Mouse (Mus musculus): ENCODE measurements around the gene 4933425L06Rik. TPM values are rescaled to one million over a fixed set of nuclear protein-coding genes. Genes with fewer than 3 reads are reported as not detected.

The 4933425L06Rik gene
- polyA plus RNA-seq (2016; fragmentation: Nextera tagmentation; extraction: Ambion mirVana) = not detected in 2 replicates

DNA sequence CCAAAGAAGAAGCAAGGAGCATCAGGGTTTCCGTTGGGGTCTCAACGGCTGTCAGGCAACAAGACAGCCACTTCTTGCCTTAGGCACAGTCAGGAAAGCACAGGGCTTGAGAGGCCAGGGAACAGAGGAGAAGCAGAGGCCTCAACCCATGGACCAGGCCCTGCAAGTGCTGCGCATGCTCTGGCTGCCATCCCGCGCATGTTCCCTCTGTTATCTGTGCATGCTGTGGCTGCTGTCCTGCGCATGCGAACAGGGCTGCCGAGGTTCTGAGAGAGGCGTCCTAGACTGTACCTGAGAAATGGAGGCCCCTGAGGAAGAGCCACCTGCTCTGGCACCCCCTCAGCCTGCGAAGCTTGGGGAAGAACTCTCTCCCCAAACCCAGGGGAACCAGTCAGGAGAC, at the start of gene 4933425L06Rik:
TSS of gene 4933425L06Rik (plus strand) at position 261 of the 400 bp plus-strand sequence.
- 68% methylated on average over 10 of the region's 10 CpGs for WGBS (ENCODE audit: insufficient replicate concordance)
- no peak within 1 kb of the TSS for H3K4me2 ChIP-seq

DNA sequence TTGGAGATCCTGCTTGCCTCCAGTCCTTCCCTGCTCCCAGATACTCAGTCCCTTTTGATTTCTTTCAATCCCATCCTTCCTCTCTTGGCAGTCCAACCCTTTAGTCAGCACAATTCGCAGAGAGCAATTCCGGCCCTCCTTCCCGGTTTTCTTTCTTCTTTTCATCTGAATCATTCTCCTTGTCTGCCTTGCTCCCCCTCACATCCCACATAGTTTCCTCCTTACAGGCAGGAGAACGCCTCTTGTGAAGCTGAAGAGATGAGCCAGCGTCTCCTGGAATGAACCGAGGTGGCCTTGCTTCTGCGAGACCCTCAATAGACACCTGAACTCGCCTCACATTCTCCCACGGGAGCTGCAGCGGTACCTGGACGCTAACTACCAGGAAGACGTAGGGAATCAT, 44.1 kb upstream of the 4933425L06Rik start:
- Histone ChIP-seq H3K9ac (no peak overlapping the region), H3K4me3 (no peak overlapping the region), H3K27ac (no peak overlapping the region), H3K9me3 (replicated peaks) (no peaks in the 10 kb centered on the region), H3K27me3 (replicated peaks) (no peaks in the 10 kb centered on the region), H3K4me1 (no peaks in the 10 kb centered on the region), H3K36me3 (no peaks in the 10 kb centered on the region), H3K4me2 (no peak overlapping the region)
- WGBS (ENCODE audit: insufficient replicate concordance) = 81% methylated on average over 12 of the region's 12 CpGs
- no peak for ATAC-seq

More for the DNA sequence above, at the start of gene 4933425L06Rik:
- no peak for ATAC-seq
- Histone ChIP-seq H3K36me3 (no peaks in the 10 kb centered on the region), H3K9ac (no peak within 1 kb of the TSS), H3K4me3 (no peak within 1 kb of the TSS), H3K4me1 (no peaks in the 10 kb centered on the region), H3K27ac (no peak within 1 kb of the TSS), H3K27me3 (replicated peaks) (no peaks in the 10 kb centered on the region), H3K9me3 (replicated peaks) (no peaks in the 10 kb centered on the region)

DNA sequence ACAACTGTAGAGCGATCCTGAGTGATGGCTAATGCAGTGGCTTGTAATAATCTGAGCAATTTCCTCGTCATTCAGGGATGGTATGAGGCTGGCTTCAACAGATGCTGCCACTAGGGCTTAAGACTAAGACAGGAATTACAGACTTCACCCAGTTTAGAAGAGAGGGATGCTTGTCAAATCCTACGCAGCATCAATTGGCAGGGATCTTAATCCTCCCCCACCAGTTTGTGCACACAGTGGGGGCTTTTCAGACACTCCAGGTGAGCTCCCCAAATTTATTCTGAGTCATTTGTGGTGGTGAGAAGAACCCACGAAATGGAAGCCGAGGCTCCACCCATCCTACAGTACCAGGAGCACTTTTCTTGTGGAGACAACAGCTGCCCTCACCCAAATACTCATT, 43.6 kb upstream of the 4933425L06Rik start:
- Histone ChIP-seq H3K4me1 (no peaks in the 10 kb centered on the region), H3K27me3 (replicated peaks) (no peaks in the 10 kb centered on the region), H3K9me3 (replicated peaks) (no peaks in the 10 kb centered on the region), H3K4me3 (no peak overlapping the region), H3K9ac (no peak overlapping the region), H3K4me2 (no peak overlapping the region), H3K27ac (no peak overlapping the region), H3K36me3 (no peaks in the 10 kb centered on the region)
- no peak for ATAC-seq
- 63% methylated on average over 5 of the region's 5 CpGs for WGBS (ENCODE audit: insufficient replicate concordance)

DNA sequence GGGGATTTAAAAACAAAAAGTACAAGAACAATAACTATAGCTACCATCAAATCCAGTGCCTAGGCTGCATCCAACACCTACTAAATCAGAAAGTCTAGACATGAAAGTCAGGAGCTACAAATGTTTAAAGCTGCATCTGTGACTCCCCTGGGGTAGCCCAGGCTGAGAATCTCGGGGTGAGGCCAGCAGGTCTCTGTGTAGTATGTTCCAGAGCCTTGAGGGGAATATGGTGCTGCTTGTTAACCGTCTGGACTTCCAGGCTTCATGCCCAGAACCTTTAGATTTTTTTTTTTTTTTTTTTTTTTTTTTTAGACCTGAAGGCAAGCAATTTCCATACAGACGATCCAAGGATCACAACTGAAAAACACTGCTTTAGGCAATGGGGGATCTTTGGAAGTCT, 38.0 kb upstream of the 4933425L06Rik start:
- Histone ChIP-seq H3K4me3 (no peak overlapping the region), H3K9ac (no peak overlapping the region), H3K36me3 (no peaks in the 10 kb centered on the region), H3K4me2 (no peak overlapping the region), H3K27ac (no peak overlapping the region), H3K27me3 (replicated peaks) (peaks cover 13% of the 10 kb centered on the region; the same call in 1 of the 2 replicates), H3K9me3 (replicated peaks) (no peaks in the 10 kb centered on the region), H3K4me1 (peaks cover 12% of the 10 kb centered on the region; the same call in 1 of the 2 replicates)
- WGBS (ENCODE audit: insufficient replicate concordance) = 53% methylated on average over 3 of the region's 3 CpGs
- no peak for ATAC-seq

DNA sequence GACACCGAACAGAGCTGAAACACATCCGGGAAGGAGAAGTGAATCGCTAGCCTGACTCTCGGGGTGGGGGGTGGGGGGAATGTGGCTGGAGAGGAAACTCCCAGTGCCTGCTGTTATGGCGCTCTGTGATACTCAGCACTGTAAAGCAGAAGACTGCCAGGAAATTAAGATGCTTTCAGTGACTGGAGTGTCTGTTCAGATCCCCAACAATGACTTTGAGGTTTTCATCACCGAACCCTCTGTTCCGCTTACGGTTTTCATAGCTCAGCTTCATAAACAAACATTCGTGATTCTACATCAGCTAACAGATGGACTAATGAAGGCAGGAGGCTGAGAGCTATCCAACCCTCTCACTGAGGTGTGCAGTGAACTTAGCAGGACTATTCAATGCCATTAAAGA, 34.5 kb upstream of the 4933425L06Rik start:
- H3K4me3 ChIP-seq = 0 out of 2 replicates have a peak overlapping the region, but pooled peaks have one; percentile 5
- 18% methylated on average over 9 of the region's 9 CpGs for WGBS (ENCODE audit: insufficient replicate concordance)
- H3K36me3 ChIP-seq = no peaks in the 10 kb centered on the region
- no peak for ATAC-seq
- peaks cover 19% of the 10 kb centered on the region; the same call in 1 of the 2 replicates for H3K4me1 ChIP-seq
- H3K27me3 ChIP-seq (replicated peaks) = peaks cover 30% of the 10 kb centered on the region
- H3K9me3 ChIP-seq (replicated peaks) = no peaks in the 10 kb centered on the region
- H3K4me2 ChIP-seq = peak overlapping the region; percentile 30
- no peak overlapping the region for H3K9ac ChIP-seq
- H3K27ac ChIP-seq = no peak overlapping the region

DNA sequence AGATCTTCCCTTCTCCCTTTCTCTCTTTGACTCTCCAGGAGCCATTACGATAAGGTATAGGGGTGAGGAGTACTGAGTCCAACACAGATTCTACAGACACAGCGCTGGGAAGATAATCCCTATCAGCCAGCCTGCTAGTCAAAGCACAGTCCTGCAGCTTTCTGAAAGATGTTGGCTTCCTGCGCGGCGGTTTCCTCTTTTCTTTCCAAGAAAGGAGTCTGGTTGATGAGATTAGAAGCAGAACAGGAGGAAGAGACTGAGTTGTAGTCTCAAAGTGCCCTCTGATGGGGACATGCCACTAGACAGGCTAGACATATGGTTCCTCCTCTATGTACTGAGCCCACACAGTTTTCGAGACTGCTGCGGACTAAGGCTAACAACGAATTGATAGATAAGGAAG, 33.3 kb upstream of the 4933425L06Rik start:
- H3K27ac ChIP-seq = no peak overlapping the region
- WGBS (ENCODE audit: insufficient replicate concordance) = 8% methylated on average over 8 of the region's 8 CpGs
- H3K9ac ChIP-seq = no peak overlapping the region
- H3K36me3 ChIP-seq = no peaks in the 10 kb centered on the region
- ATAC-seq = peak; percentile 84
- peaks cover 43% of the 10 kb centered on the region for H3K27me3 ChIP-seq (replicated peaks)
- no peaks in the 10 kb centered on the region for H3K9me3 ChIP-seq (replicated peaks)
- no peak overlapping the region for H3K4me2 ChIP-seq
- peaks cover 21% of the 10 kb centered on the region; the same call in 1 of the 2 replicates for H3K4me1 ChIP-seq
- no peak overlapping the region for H3K4me3 ChIP-seq

DNA sequence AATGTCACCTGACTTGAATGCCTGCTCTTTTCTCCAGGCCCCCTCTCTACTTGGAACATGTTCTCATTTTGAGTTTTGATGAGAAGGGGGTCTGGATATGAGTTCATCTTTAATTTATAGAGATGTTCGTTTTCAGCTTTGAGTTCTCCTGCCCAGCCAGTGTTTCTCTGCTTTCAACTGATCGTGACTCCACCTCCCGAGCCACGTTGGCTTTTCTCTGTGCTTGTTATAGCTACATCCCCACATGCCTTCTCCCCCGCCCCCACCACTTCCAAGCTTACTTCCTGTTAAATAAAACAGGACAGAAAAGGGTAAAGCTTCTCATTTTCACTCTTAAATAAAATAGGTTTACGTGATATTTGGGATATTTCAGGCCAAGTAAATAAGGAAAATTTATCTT, 30.5 kb upstream of the 4933425L06Rik start:
- Histone ChIP-seq H3K27me3 (replicated peaks) (peaks cover 71% of the 10 kb centered on the region), H3K4me1 (peaks cover 30% of the 10 kb centered on the region; the same call in 1 of the 2 replicates), H3K9me3 (replicated peaks) (no peaks in the 10 kb centered on the region), H3K27ac (no peak overlapping the region), H3K4me2 (no peak overlapping the region), H3K36me3 (no peaks in the 10 kb centered on the region), H3K9ac (no peak overlapping the region), H3K4me3 (no peak overlapping the region)
- no peak for ATAC-seq
- 24% methylated on average over 6 of the region's 6 CpGs for WGBS (ENCODE audit: insufficient replicate concordance)

DNA sequence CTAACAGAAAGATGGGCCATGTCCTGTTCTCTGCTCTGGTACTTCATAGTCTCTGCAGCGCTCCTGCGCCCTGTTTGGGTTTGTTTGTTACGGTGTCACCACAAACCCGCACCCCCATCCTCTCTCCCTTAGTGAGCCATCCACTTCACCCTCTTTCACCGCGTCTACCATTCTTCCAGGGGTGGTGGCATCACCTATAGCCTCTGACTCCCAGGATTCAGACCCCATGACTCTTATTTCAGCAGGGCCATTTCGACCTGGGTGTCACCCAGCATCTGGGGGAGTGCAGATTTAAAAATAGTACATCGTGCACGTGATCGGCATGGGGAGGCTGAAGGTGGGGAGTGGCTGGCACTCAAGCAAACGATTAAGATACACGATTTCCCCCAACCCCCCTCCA, 28.3 kb upstream of the 4933425L06Rik start:
- peak overlapping the region; percentile 76 for H3K4me2 ChIP-seq
- H3K27ac ChIP-seq = no peak overlapping the region
- peaks cover 19% of the 10 kb centered on the region; the same call in 1 of the 2 replicates for H3K4me1 ChIP-seq
- H3K36me3 ChIP-seq = no peaks in the 10 kb centered on the region
- ATAC-seq = no peak
- no peak overlapping the region for H3K9ac ChIP-seq
- H3K9me3 ChIP-seq (replicated peaks) = no peaks in the 10 kb centered on the region
- peaks cover 76% of the 10 kb centered on the region for H3K27me3 ChIP-seq (replicated peaks)
- 7% methylated on average over 12 of the region's 12 CpGs for WGBS (ENCODE audit: insufficient replicate concordance)
- H3K4me3 ChIP-seq = peak overlapping the region; percentile 57

DNA sequence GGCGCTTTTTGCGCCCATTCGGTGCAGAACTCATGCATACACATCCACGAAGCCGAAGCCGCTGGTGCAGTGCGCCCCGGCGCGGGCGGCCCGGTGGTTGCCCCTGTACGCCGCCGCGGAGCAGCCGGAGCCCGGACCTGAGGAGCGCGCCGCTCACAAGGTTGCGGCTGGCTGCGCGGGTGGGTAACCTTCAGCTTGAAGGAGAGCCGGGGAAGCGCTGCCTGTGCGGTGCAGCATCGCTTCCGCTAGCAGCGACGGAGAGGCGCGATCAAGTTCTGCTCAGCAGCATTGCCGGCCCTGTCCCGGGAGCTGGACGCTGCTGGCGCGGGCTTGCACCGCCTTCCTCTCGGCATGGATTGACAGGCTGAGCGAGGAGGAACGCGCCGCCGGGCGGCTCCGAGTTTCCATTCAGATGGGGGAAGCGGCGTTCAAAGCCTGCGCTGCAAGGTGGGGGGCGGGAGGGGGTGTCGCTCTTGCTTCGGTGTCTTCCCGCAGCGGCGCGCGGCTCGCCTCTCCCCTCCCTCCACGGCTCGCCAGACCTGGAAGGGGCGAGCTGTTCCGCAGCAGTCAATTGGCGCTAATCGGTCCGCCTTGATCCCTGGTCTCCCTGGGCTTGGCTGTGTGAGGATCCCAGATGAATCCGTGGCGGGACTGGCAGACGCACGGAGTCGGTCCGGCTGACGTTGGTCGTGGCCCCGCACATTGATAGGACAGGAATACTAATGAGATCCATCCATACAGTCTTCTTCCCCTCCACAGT, 27.6 kb upstream of the 4933425L06Rik start, which contains the start of gene Rgs7bp:
TSS of gene Rgs7bp (minus strand) at position 750 of the 760 bp plus-strand sequence.
- Histone ChIP-seq H3K9me3 (replicated peaks) (no peaks in the 10 kb centered on the region), H3K9ac (peak within 1 kb of the TSS; percentile 39; the same call in 1 of the 2 replicates)
- ATAC-seq = peak; percentile 59

DNA sequence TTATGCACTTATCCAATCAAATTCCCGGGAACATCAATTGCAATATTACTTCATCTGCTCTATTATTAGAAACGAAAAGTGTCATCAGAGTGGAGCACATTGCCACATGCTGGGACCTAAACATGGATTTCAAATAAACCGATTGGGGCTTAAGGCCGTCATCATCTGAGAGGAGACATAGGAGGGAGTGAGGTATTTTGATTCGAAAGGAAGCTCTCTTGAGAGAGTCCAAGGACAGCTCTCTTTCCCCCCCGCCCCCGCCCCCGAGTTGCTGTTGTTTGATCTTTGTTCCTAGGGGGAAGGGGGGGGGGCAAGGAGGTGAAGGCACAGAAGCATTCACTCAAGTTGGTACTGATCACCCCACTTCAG, 27.0 kb upstream of the 4933425L06Rik start:
- no peaks in the 10 kb centered on the region for H3K36me3 ChIP-seq
- 0 out of 2 replicates have a peak, but pooled peaks have one; percentile 10 for ATAC-seq
- peak overlapping the region; percentile 76 for H3K4me2 ChIP-seq
- no peak overlapping the region for H3K9ac ChIP-seq
- 0 out of 2 replicates have a peak, but pooled peaks cover 12% of the 10 kb centered on the region for H3K4me1 ChIP-seq
- no peaks in the 10 kb centered on the region for H3K9me3 ChIP-seq (replicated peaks)
- peaks cover 71% of the 10 kb centered on the region for H3K27me3 ChIP-seq (replicated peaks)
- no peak overlapping the region for H3K27ac ChIP-seq
- 2% methylated on average over 8 of the region's 8 CpGs for WGBS (ENCODE audit: insufficient replicate concordance)
- peak overlapping the region; percentile 57 for H3K4me3 ChIP-seq

More for the DNA sequence above, 27.6 kb upstream of the 4933425L06Rik start, which contains the start of gene Rgs7bp:
- peaks cover 74% of the 10 kb centered on the region for H3K27me3 ChIP-seq (replicated peaks)
- WGBS (ENCODE audit: insufficient replicate concordance) = under 1% methylated on average over 75 of the region's 75 CpGs
- peak within 1 kb of the TSS; percentile 57 for H3K4me3 ChIP-seq
- no peaks in the 10 kb centered on the region for H3K36me3 ChIP-seq
- no peak within 1 kb of the TSS for H3K27ac ChIP-seq
- peak within 1 kb of the TSS; percentile 76 for H3K4me2 ChIP-seq
- 0 out of 2 replicates have a peak, but pooled peaks cover 15% of the 10 kb centered on the region for H3K4me1 ChIP-seq

DNA sequence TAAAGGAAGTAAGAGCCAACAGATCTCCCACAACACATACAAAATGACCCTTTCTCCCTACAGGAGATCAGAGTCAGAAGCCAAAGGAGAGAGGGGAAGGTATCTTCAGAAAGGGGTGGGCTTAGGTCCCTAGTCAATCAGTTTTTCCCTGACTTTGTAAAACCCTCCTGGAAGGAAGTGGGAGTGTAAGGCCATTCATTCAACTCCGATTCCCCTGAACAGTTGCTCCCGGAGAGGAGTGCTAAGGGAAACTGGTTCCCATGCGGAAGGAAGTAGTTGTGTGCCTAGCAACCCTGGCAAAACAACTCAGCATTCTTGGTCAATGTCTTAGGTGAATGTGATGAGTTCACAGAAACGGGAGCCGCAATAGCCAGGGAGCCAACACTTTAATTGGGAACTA, 26.5 kb upstream of the 4933425L06Rik start:
- Histone ChIP-seq H3K36me3 (no peaks in the 10 kb centered on the region), H3K9ac (no peak overlapping the region), H3K27me3 (replicated peaks) (peaks cover 69% of the 10 kb centered on the region), H3K9me3 (replicated peaks) (no peaks in the 10 kb centered on the region), H3K4me3 (0 out of 2 replicates have a peak overlapping the region, but pooled peaks have one; percentile 57), H3K4me1 (0 out of 2 replicates have a peak, but pooled peaks cover 12% of the 10 kb centered on the region), H3K27ac (no peak overlapping the region), H3K4me2 (peak overlapping the region; percentile 76)
- ATAC-seq = peak; percentile 16
- 11% methylated on average over 5 of the region's 5 CpGs for WGBS (ENCODE audit: insufficient replicate concordance)

DNA sequence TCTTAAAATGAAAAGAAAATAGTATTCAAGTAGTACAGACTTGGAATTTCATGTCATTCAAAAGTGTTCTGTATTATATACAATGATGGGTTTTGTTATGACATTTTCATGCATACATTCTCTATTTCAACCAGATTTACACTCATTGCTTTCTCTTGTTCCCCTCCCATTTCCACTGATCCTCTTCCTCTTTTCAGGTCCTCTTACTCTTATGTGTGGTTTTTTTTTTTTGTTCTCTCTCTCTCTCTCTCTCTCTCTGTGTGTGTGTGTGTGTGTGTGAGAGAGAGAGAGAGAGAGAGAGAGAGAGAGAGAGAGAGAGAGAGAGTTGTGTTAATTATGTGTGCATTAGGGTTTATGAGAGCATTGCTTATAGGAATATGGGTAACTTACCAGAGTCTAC, 15.8 kb upstream of the 4933425L06Rik start:
- Histone ChIP-seq H3K27me3 (replicated peaks) (no peaks in the 10 kb centered on the region), H3K4me3 (no peak overlapping the region), H3K27ac (no peak overlapping the region), H3K4me1 (no peaks in the 10 kb centered on the region), H3K9me3 (replicated peaks) (no peaks in the 10 kb centered on the region), H3K36me3 (no peaks in the 10 kb centered on the region), H3K9ac (no peak overlapping the region), H3K4me2 (no peak overlapping the region)
- ATAC-seq = no peak

All from liver, embryonic 12.5 days (tissue).